Mouse (Mus musculus): ENCODE measurements around the gene Ncoa1. TPM values are rescaled to one million over a fixed set of nuclear protein-coding genes. Genes with fewer than 3 reads are reported as not detected.

The Ncoa1 gene
- polyA plus RNA-seq, 1 experiment from 2014 or later: 24.0 TPM

- H3K36me3 ChIP-seq (ENCODE audit: control insufficient read depth, insufficient read depth, low read length): no peaks in the 10 kb centered on the region
- no peaks in the 10 kb centered on the region for H3K9me3 ChIP-seq (ENCODE audit: control insufficient read depth, low read length)
- no peak overlapping the region for H3K9ac ChIP-seq (replicated peaks; ENCODE audit: low read depth, low read length)
- no peaks in the 10 kb centered on the region for H3K4me1 ChIP-seq (ENCODE audit: control insufficient read depth, insufficient read depth, low read length)
- H3K4me2 ChIP-seq (ENCODE audit: low read depth, low read length): no peak overlapping the region
- no peak overlapping the region for H3K27ac ChIP-seq (ENCODE audit: low read depth, low read length)
- 81% methylated on average over 3 of the region's 3 CpGs for WGBS
- H3K4me3 ChIP-seq (ENCODE audit: low read depth, low read length): no peak overlapping the region
- ATAC-seq (ENCODE audit: low read depth): no peak
- H3K27me3 ChIP-seq (ENCODE audit: control insufficient read depth, insufficient read depth, low read length): no peaks in the 10 kb centered on the region
Measured at GRCm38 (mm10) chr12:4340325-4340924, 136.6 kb downstream of the Ncoa1 start.

GRCm38 (mm10) chr12:4323604-4324003, 153.4 kb downstream of the Ncoa1 start:
- H3K4me3 ChIP-seq (ENCODE audit: low read depth, low read length): no peak overlapping the region
- no peak for ATAC-seq (ENCODE audit: low read depth)
- 0 out of 2 replicates have a peak, but pooled peaks cover 4% of the 10 kb centered on the region for H3K36me3 ChIP-seq (ENCODE audit: control insufficient read depth, insufficient read depth, low read length)
- H3K4me2 ChIP-seq (ENCODE audit: low read depth, low read length): no peak overlapping the region
- H3K9me3 ChIP-seq (ENCODE audit: control insufficient read depth, low read length): no peaks in the 10 kb centered on the region
- no peaks in the 10 kb centered on the region for H3K27me3 ChIP-seq (ENCODE audit: control insufficient read depth, insufficient read depth, low read length)
- H3K27ac ChIP-seq (ENCODE audit: low read depth, low read length): no peak overlapping the region
- H3K9ac ChIP-seq (replicated peaks; ENCODE audit: low read depth, low read length): no peak overlapping the region
- H3K4me1 ChIP-seq (ENCODE audit: control insufficient read depth, insufficient read depth, low read length): no peaks in the 10 kb centered on the region
- 83% methylated on average over 5 of the region's 5 CpGs for WGBS

GRCm38 (mm10) chr12:4322227-4322626, 154.8 kb downstream of the Ncoa1 start:
- WGBS: 42% methylated on average over 2 of the region's 2 CpGs
- H3K4me3 ChIP-seq (ENCODE audit: low read depth, low read length): no peak overlapping the region
- no peaks in the 10 kb centered on the region for H3K27me3 ChIP-seq (ENCODE audit: control insufficient read depth, insufficient read depth, low read length)
- no peaks in the 10 kb centered on the region for H3K4me1 ChIP-seq (ENCODE audit: control insufficient read depth, insufficient read depth, low read length)
- H3K27ac ChIP-seq (ENCODE audit: low read depth, low read length): no peak overlapping the region
- H3K36me3 ChIP-seq (ENCODE audit: control insufficient read depth, insufficient read depth, low read length): 0 out of 2 replicates have a peak, but pooled peaks cover 4% of the 10 kb centered on the region
- H3K9ac ChIP-seq (replicated peaks; ENCODE audit: low read depth, low read length): no peak overlapping the region
- no peak overlapping the region for H3K4me2 ChIP-seq (ENCODE audit: low read depth, low read length)
- ATAC-seq (ENCODE audit: low read depth): no peak
- no peaks in the 10 kb centered on the region for H3K9me3 ChIP-seq (ENCODE audit: control insufficient read depth, low read length)

- no peaks in the 10 kb centered on the region for H3K36me3 ChIP-seq (ENCODE audit: control insufficient read depth, insufficient read depth, low read length)
- no peaks in the 10 kb centered on the region for H3K4me1 ChIP-seq (ENCODE audit: control insufficient read depth, insufficient read depth, low read length)
- no peak overlapping the region for H3K4me2 ChIP-seq (ENCODE audit: low read depth, low read length)
- no peak overlapping the region for H3K9ac ChIP-seq (replicated peaks; ENCODE audit: low read depth, low read length)
- no peaks in the 10 kb centered on the region for H3K27me3 ChIP-seq (ENCODE audit: control insufficient read depth, insufficient read depth, low read length)
- no peak overlapping the region for H3K27ac ChIP-seq (ENCODE audit: low read depth, low read length)
- no peak overlapping the region for H3K4me3 ChIP-seq (ENCODE audit: low read depth, low read length)
- no peak for ATAC-seq (ENCODE audit: low read depth)
- H3K9me3 ChIP-seq (ENCODE audit: control insufficient read depth, low read length): no peaks in the 10 kb centered on the region
Measured at GRCm38 (mm10) chr12:4313824-4314223, 163.2 kb downstream of the Ncoa1 start.

GRCm38 (mm10) chr12:4306712-4307313, 170.2 kb downstream of the Ncoa1 start:
- Histone ChIP-seq H3K36me3 (ENCODE audit: control insufficient read depth, insufficient read depth, low read length) (no peaks in the 10 kb centered on the region), H3K27ac (ENCODE audit: low read depth, low read length) (no peak overlapping the region), H3K9ac (replicated peaks; ENCODE audit: low read depth, low read length) (no peak overlapping the region), H3K27me3 (ENCODE audit: control insufficient read depth, insufficient read depth, low read length) (no peaks in the 10 kb centered on the region), H3K4me3 (ENCODE audit: low read depth, low read length) (no peak overlapping the region), H3K4me1 (ENCODE audit: control insufficient read depth, insufficient read depth, low read length) (no peaks in the 10 kb centered on the region), H3K9me3 (ENCODE audit: control insufficient read depth, low read length) (no peaks in the 10 kb centered on the region), H3K4me2 (ENCODE audit: low read depth, low read length) (no peak overlapping the region)
- no peak for ATAC-seq (ENCODE audit: low read depth)
- WGBS: 82% methylated on average over 1 of the region's 1 CpGs

GRCm38 (mm10) chr12:4299300-4299699, 177.7 kb downstream of the Ncoa1 start:
- Histone ChIP-seq H3K4me1 (ENCODE audit: control insufficient read depth, insufficient read depth, low read length) (no peaks in the 10 kb centered on the region), H3K4me2 (ENCODE audit: low read depth, low read length) (no peak overlapping the region), H3K36me3 (ENCODE audit: control insufficient read depth, insufficient read depth, low read length) (peaks cover 11% of the 10 kb centered on the region), H3K4me3 (ENCODE audit: low read depth, low read length) (no peak overlapping the region), H3K27me3 (ENCODE audit: control insufficient read depth, insufficient read depth, low read length) (no peaks in the 10 kb centered on the region), H3K27ac (ENCODE audit: low read depth, low read length) (no peak overlapping the region), H3K9me3 (ENCODE audit: control insufficient read depth, low read length) (no peaks in the 10 kb centered on the region), H3K9ac (replicated peaks; ENCODE audit: low read depth, low read length) (no peak overlapping the region)
- no peak for ATAC-seq (ENCODE audit: low read depth)
- 89% methylated on average over 3 of the region's 3 CpGs for WGBS

- no peaks in the 10 kb centered on the region for H3K4me1 ChIP-seq (ENCODE audit: control insufficient read depth, insufficient read depth, low read length)
- ATAC-seq (ENCODE audit: low read depth): no peak
- H3K9ac ChIP-seq (replicated peaks; ENCODE audit: low read depth, low read length): no peak overlapping the region
- H3K36me3 ChIP-seq (ENCODE audit: control insufficient read depth, insufficient read depth, low read length): peaks cover 11% of the 10 kb centered on the region
- no peak overlapping the region for H3K4me3 ChIP-seq (ENCODE audit: low read depth, low read length)
- H3K27me3 ChIP-seq (ENCODE audit: control insufficient read depth, insufficient read depth, low read length): no peaks in the 10 kb centered on the region
- no peak overlapping the region for H3K4me2 ChIP-seq (ENCODE audit: low read depth, low read length)
- H3K27ac ChIP-seq (ENCODE audit: low read depth, low read length): no peak overlapping the region
- 95% methylated on average over 4 of the region's 4 CpGs for WGBS
- H3K9me3 ChIP-seq (ENCODE audit: control insufficient read depth, low read length): no peaks in the 10 kb centered on the region
Measured at GRCm38 (mm10) chr12:4298626-4299025, 178.4 kb downstream of the Ncoa1 start.

- H3K4me1 ChIP-seq (ENCODE audit: control insufficient read depth, insufficient read depth, low read length): no peaks in the 10 kb centered on the region
- peaks cover 11% of the 10 kb centered on the region for H3K36me3 ChIP-seq (ENCODE audit: control insufficient read depth, insufficient read depth, low read length)
- 89% methylated on average over 4 of the region's 4 CpGs for WGBS
- H3K4me2 ChIP-seq (ENCODE audit: low read depth, low read length): no peak overlapping the region
- H3K27me3 ChIP-seq (ENCODE audit: control insufficient read depth, insufficient read depth, low read length): no peaks in the 10 kb centered on the region
- no peak overlapping the region for H3K27ac ChIP-seq (ENCODE audit: low read depth, low read length)
- ATAC-seq (ENCODE audit: low read depth): no peak
- H3K4me3 ChIP-seq (ENCODE audit: low read depth, low read length): no peak overlapping the region
- no peaks in the 10 kb centered on the region for H3K9me3 ChIP-seq (ENCODE audit: control insufficient read depth, low read length)
- no peak overlapping the region for H3K9ac ChIP-seq (replicated peaks; ENCODE audit: low read depth, low read length)
Measured at GRCm38 (mm10) chr12:4295881-4296280, 181.1 kb downstream of the Ncoa1 start.

GRCm38 (mm10) chr12:4295281-4295680, 181.7 kb downstream of the Ncoa1 start:
- Histone ChIP-seq H3K36me3 (ENCODE audit: control insufficient read depth, insufficient read depth, low read length) (peaks cover 14% of the 10 kb centered on the region), H3K9ac (replicated peaks; ENCODE audit: low read depth, low read length) (no peak overlapping the region), H3K9me3 (ENCODE audit: control insufficient read depth, low read length) (no peaks in the 10 kb centered on the region), H3K4me3 (ENCODE audit: low read depth, low read length) (no peak overlapping the region), H3K27ac (ENCODE audit: low read depth, low read length) (no peak overlapping the region), H3K4me1 (ENCODE audit: control insufficient read depth, insufficient read depth, low read length) (no peaks in the 10 kb centered on the region), H3K27me3 (ENCODE audit: control insufficient read depth, insufficient read depth, low read length) (no peaks in the 10 kb centered on the region), H3K4me2 (ENCODE audit: low read depth, low read length) (no peak overlapping the region)
- WGBS: 65% methylated on average over 8 of the region's 8 CpGs
- ATAC-seq (ENCODE audit: low read depth): no peak
